Mouse (Mus musculus) forebrain, embryonic 15.5 days (tissue): ENCODE results near the gene Diaph3. TPM values are rescaled to one million over a fixed set of nuclear protein-coding genes. Genes with fewer than 3 reads are reported as not detected.

Experiments
- ATAC-seq: fragments of 200-750 bp; cut with Nextera tagmentation; replicated peaks from 2 replicates; pipeline ENCODE4 v1.8.0; 2017; ENCODE audit warnings: mild to moderate bottlenecking, moderate TSS enrichment, moderate library complexity
- H3K27ac ChIP-seq: fragments of 300-500 bp; sonication (generic); replicated peaks from 2 replicates; pipeline ENCODE4 v1.5.1; 2015; ENCODE audit warnings: mild to moderate bottlenecking, inconsistent platforms
- H3K27me3 ChIP-seq: fragments of 300-500 bp; sonication (generic); 2 replicates; pipeline ENCODE4 v1.6.1; 2015; ENCODE audit warnings: inconsistent platforms
- H3K36me3 ChIP-seq: fragments of 300-500 bp; sonication (generic); 2 replicates; pipeline ENCODE4 v1.6.1; 2015; ENCODE audit warnings: mild to moderate bottlenecking, inconsistent platforms
- H3K4me1 ChIP-seq: fragments of 300-500 bp; sonication (generic); 2 replicates; pipeline ENCODE4 v1.6.1; 2015; ENCODE audit warnings: inconsistent platforms
- H3K4me2 ChIP-seq: fragments of 300-500 bp; sonication (generic); replicated peaks from 2 replicates; pipeline ENCODE4 v1.6.1; 2015; ENCODE audit warnings: mild to moderate bottlenecking, inconsistent platforms
- H3K4me3 ChIP-seq: fragments of 300-500 bp; sonication (generic); 2 replicates; pipeline ENCODE4 v1.5.1; 2015; ENCODE audit warnings: mild to moderate bottlenecking, inconsistent platforms
- H3K9ac ChIP-seq: fragments of 300-500 bp; sonication (generic); replicated peaks from 2 replicates; pipeline ENCODE4 v1.6.1; 2015; ENCODE audit warnings: mild to moderate bottlenecking, inconsistent platforms
- H3K9me3 ChIP-seq: fragments of 300-500 bp; sonication (generic); 2 replicates; pipeline ENCODE4 v1.6.1; 2016; ENCODE audit warnings: inconsistent platforms
- WGBS: fragments of 180-500 bp; shearing (Covaris S2); methylation state at CpG from one replicate; pipeline ENCODE4 v1.1.7; 2015; ENCODE audit warnings: mixed read lengths; 5-methylcytosine and 5-hydroxymethylcytosine counted together
- polyA plus RNA-seq: library from polyadenylated mRNA; unstranded; fragments of >200 nt; fragmentation: Nextera tagmentation; extraction: Ambion mirVana; gene quantifications from 2 replicates; pipeline ENCODE4 v1.2.1, GENCODE M21; 2015

The Diaph3 gene
- polyA plus RNA-seq, 1 experiment from 2014 or later, result 7.3 TPM

GRCm38 (mm10) chr14:87075021-87075531, 66.0 kb downstream of the Diaph3 start:
- no peak overlapping the region for H3K27ac ChIP-seq
- no peaks in the 10 kb centered on the region for H3K9me3 ChIP-seq
- no peak overlapping the region for H3K4me2 ChIP-seq
- H3K4me3 ChIP-seq, result no peak overlapping the region
- no peaks in the 10 kb centered on the region for H3K27me3 ChIP-seq
- no peak overlapping the region for H3K9ac ChIP-seq
- H3K36me3 ChIP-seq, result no peaks in the 10 kb centered on the region
- no peaks in the 10 kb centered on the region for H3K4me1 ChIP-seq
- 94% methylated on average over 2 of the region's 2 CpGs for WGBS
- ATAC-seq, result no peak

- Histone ChIP-seq H3K9ac (no peak overlapping the region), H3K27me3 (no peaks in the 10 kb centered on the region), H3K4me1 (no peaks in the 10 kb centered on the region), H3K9me3 (no peaks in the 10 kb centered on the region), H3K4me2 (no peak overlapping the region), H3K27ac (no peak overlapping the region), H3K4me3 (no peak overlapping the region), H3K36me3 (no peaks in the 10 kb centered on the region)
- WGBS, result 88% methylated on average over 4 of the region's 4 CpGs
- ATAC-seq, result no peak
Measured at GRCm38 (mm10) chr14:87064281-87064680, 76.8 kb downstream of the Diaph3 start.

GRCm38 (mm10) chr14:87056169-87056568, 84.9 kb downstream of the Diaph3 start:
- no peak for ATAC-seq
- Histone ChIP-seq H3K4me3 (no peak overlapping the region), H3K4me2 (no peak overlapping the region), H3K9ac (no peak overlapping the region), H3K27ac (no peak overlapping the region), H3K27me3 (no peaks in the 10 kb centered on the region), H3K4me1 (no peaks in the 10 kb centered on the region), H3K36me3 (no peaks in the 10 kb centered on the region), H3K9me3 (peaks cover 4% of the 10 kb centered on the region; the same call in 1 of the 2 replicates)
- WGBS, result 85% methylated on average over 2 of the region's 2 CpGs

GRCm38 (mm10) chr14:87051187-87051586, 89.8 kb downstream of the Diaph3 start:
- Histone ChIP-seq H3K27me3 (no peaks in the 10 kb centered on the region), H3K27ac (no peak overlapping the region), H3K4me3 (no peak overlapping the region), H3K4me1 (no peaks in the 10 kb centered on the region), H3K9me3 (peaks cover 4% of the 10 kb centered on the region; the same call in 1 of the 2 replicates), H3K4me2 (no peak overlapping the region), H3K36me3 (no peaks in the 10 kb centered on the region), H3K9ac (no peak overlapping the region)
- no peak for ATAC-seq
- WGBS, result 90% methylated on average over 5 of the region's 5 CpGs

- no peaks in the 10 kb centered on the region for H3K27me3 ChIP-seq
- WGBS, result 34% methylated on average over 5 of the region's 5 CpGs
- H3K36me3 ChIP-seq, result no peaks in the 10 kb centered on the region
- H3K9ac ChIP-seq, result no peak overlapping the region
- no peaks in the 10 kb centered on the region for H3K4me1 ChIP-seq
- no peak for ATAC-seq
- no peaks in the 10 kb centered on the region for H3K9me3 ChIP-seq
- no peak overlapping the region for H3K4me3 ChIP-seq
- H3K4me2 ChIP-seq, result no peak overlapping the region
- H3K27ac ChIP-seq, result no peak overlapping the region
Measured at GRCm38 (mm10) chr14:87044401-87044806, 96.6 kb downstream of the Diaph3 start.

- no peaks in the 10 kb centered on the region for H3K4me1 ChIP-seq
- H3K4me2 ChIP-seq, result no peak overlapping the region
- ATAC-seq, result no peak
- no peaks in the 10 kb centered on the region for H3K9me3 ChIP-seq
- no peaks in the 10 kb centered on the region for H3K36me3 ChIP-seq
- no peak overlapping the region for H3K27ac ChIP-seq
- WGBS, result 95% methylated on average over 10 of the region's 10 CpGs
- H3K9ac ChIP-seq, result no peak overlapping the region
- H3K27me3 ChIP-seq, result no peaks in the 10 kb centered on the region
- H3K4me3 ChIP-seq, result no peak overlapping the region
Measured at GRCm38 (mm10) chr14:87020240-87020639, 120.8 kb downstream of the Diaph3 start.

GRCm38 (mm10) chr14:87019687-87020086, 121.3 kb downstream of the Diaph3 start:
- H3K36me3 ChIP-seq, result no peaks in the 10 kb centered on the region
- H3K9me3 ChIP-seq, result no peaks in the 10 kb centered on the region
- no peak overlapping the region for H3K9ac ChIP-seq
- no peak overlapping the region for H3K4me2 ChIP-seq
- 0 out of 2 replicates have a peak, but pooled peaks have one; percentile 23 for ATAC-seq
- H3K4me3 ChIP-seq, result no peak overlapping the region
- no peaks in the 10 kb centered on the region for H3K27me3 ChIP-seq
- WGBS, result 81% methylated on average over 3 of the region's 3 CpGs
- H3K4me1 ChIP-seq, result no peaks in the 10 kb centered on the region
- no peak overlapping the region for H3K27ac ChIP-seq

GRCm38 (mm10) chr14:86997318-86997717, 143.7 kb downstream of the Diaph3 start:
- H3K36me3 ChIP-seq, result no peaks in the 10 kb centered on the region
- H3K9ac ChIP-seq, result no peak overlapping the region
- H3K9me3 ChIP-seq, result no peaks in the 10 kb centered on the region
- H3K4me1 ChIP-seq, result no peaks in the 10 kb centered on the region
- H3K27ac ChIP-seq, result no peak overlapping the region
- no peak overlapping the region for H3K4me3 ChIP-seq
- WGBS, result 84% methylated on average over 4 of the region's 4 CpGs
- H3K4me2 ChIP-seq, result no peak overlapping the region
- H3K27me3 ChIP-seq, result no peaks in the 10 kb centered on the region
- no peak for ATAC-seq

GRCm38 (mm10) chr14:86951169-86951568, 189.9 kb downstream of the Diaph3 start:
- no peak overlapping the region for H3K9ac ChIP-seq
- no peaks in the 10 kb centered on the region for H3K9me3 ChIP-seq
- no peaks in the 10 kb centered on the region for H3K4me1 ChIP-seq
- H3K36me3 ChIP-seq, result no peaks in the 10 kb centered on the region
- no peak overlapping the region for H3K4me2 ChIP-seq
- H3K27ac ChIP-seq, result no peak overlapping the region
- 14% methylated on average over 1 of the region's 1 CpGs for WGBS
- ATAC-seq, result no peak
- no peak overlapping the region for H3K4me3 ChIP-seq
- no peaks in the 10 kb centered on the region for H3K27me3 ChIP-seq

GRCm38 (mm10) chr14:86937953-86938352, 203.1 kb downstream of the Diaph3 start:
- Histone ChIP-seq H3K9me3 (no peaks in the 10 kb centered on the region), H3K4me1 (no peaks in the 10 kb centered on the region), H3K4me3 (no peak overlapping the region), H3K27ac (no peak overlapping the region), H3K9ac (no peak overlapping the region), H3K36me3 (no peaks in the 10 kb centered on the region), H3K27me3 (no peaks in the 10 kb centered on the region), H3K4me2 (no peak overlapping the region)
- 60% methylated on average over 2 of the region's 2 CpGs for WGBS
- ATAC-seq, result peak; percentile 77

GRCm38 (mm10) chr14:86936424-86936823, 204.6 kb downstream of the Diaph3 start:
- no peaks in the 10 kb centered on the region for H3K27me3 ChIP-seq
- ATAC-seq, result no peak
- WGBS, result 53% methylated on average over 3 of the region's 3 CpGs

GRCm38 (mm10) chr14:86930763-86931162, 210.3 kb downstream of the Diaph3 start:
- Histone ChIP-seq H3K4me1 (0 out of 2 replicates have a peak, but pooled peaks cover 4% of the 10 kb centered on the region), H3K4me2 (no peak overlapping the region), H3K27ac (no peak overlapping the region), H3K9ac (no peak overlapping the region), H3K4me3 (no peak overlapping the region), H3K9me3 (no peaks in the 10 kb centered on the region), H3K27me3 (no peaks in the 10 kb centered on the region), H3K36me3 (no peaks in the 10 kb centered on the region)
- ATAC-seq, result no peak
- 87% methylated on average over 4 of the region's 4 CpGs for whole genome bisulfite sequencing

More at GRCm38 (mm10) chr14:86936424-86936823, 204.6 kb downstream of the Diaph3 start:
- H3K27ac ChIP-seq, result no peak overlapping the region
- no peak overlapping the region for H3K9ac ChIP-seq
- H3K4me2 ChIP-seq, result no peak overlapping the region
- no peak overlapping the region for H3K4me3 ChIP-seq
- H3K36me3 ChIP-seq, result no peaks in the 10 kb centered on the region
- H3K4me1 ChIP-seq, result no peaks in the 10 kb centered on the region
- no peaks in the 10 kb centered on the region for H3K9me3 ChIP-seq

GRCm38 (mm10) chr14:86926827-86927226, 214.2 kb downstream of the Diaph3 start:
- no peak for ATAC-seq
- Histone ChIP-seq H3K36me3 (no peaks in the 10 kb centered on the region), H3K4me2 (no peak overlapping the region), H3K9ac (no peak overlapping the region), H3K4me3 (no peak overlapping the region), H3K4me1 (0 out of 2 replicates have a peak, but pooled peaks cover 4% of the 10 kb centered on the region), H3K9me3 (no peaks in the 10 kb centered on the region), H3K27ac (no peak overlapping the region), H3K27me3 (no peaks in the 10 kb centered on the region)
- 3% methylated on average over 7 of the region's 7 CpGs for WGBS
